Mouse (Mus musculus): ENCODE measurements around the gene Sptbn4. TPM values are rescaled to one million over a fixed set of nuclear protein-coding genes. Genes with fewer than 3 reads are reported as not detected.
"Not testable (repeated sequence)": the region's sequence is repeated elsewhere in the genome, so short reads cannot be mapped to it uniquely, and the experiment has no call there.

Gene Sptbn4
- total RNA-seq (2015; ENCODE audit: low replicate concordance) (0.42 TPM in 1 of 2 replicates, not detected in the other), total RNA-seq (2017; ENCODE audit: low replicate concordance) (0.17 and 0.28 TPM in 2 replicates)

DNA sequence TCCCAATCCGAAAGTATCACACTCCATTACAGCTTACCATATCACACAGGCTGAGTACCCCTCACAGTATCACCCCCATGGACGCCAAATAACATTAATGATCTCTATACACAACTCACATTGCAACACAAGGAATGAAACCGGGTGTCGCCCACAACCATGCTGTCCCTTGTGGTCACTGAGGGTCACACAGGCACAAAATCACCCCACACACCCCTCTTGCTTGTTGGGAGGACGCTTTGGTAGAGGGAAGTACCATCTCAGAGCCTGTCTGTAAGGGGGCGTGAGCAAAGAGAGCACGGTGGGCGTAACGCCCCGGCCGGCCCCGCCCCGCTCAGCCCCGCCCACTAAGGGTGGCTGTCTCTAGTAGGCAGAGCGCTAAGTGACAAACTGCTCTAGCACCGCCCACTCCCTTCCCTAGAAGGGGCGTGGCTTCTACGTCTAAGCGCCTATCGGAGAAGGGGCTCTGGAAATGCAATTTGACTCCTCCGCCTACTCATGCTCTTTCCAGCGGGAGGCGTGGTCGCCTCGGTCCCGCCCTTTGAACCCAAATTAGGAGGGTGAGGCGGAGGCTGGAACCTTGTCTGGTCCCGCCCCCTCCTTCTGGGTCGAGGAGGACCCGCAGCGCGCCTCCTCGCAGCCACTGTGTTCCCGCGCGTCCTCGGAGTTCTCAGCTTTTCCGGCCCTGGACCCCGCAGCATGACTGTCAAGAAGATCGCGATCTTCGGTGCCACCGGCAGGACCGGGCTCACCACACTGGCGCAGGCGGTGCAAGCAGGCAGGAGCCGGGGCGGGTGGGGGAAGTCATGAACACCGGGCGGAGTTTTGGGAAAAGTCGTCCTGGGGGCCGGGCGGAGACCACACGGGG lies at the start of gene Sptbn4, which contains the start of gene Blvrb:
Gene Sptbn4 (minus strand): TSS at position 268 of the 868 bp plus-strand sequence.
Gene Blvrb (plus strand): TSS at position 560 of the 868 bp plus-strand sequence.
- peak; percentile 78 for ATAC-seq (replicated peaks; ENCODE audit: low FRiP score, poor library complexity, severe bottlenecking)

DNA sequence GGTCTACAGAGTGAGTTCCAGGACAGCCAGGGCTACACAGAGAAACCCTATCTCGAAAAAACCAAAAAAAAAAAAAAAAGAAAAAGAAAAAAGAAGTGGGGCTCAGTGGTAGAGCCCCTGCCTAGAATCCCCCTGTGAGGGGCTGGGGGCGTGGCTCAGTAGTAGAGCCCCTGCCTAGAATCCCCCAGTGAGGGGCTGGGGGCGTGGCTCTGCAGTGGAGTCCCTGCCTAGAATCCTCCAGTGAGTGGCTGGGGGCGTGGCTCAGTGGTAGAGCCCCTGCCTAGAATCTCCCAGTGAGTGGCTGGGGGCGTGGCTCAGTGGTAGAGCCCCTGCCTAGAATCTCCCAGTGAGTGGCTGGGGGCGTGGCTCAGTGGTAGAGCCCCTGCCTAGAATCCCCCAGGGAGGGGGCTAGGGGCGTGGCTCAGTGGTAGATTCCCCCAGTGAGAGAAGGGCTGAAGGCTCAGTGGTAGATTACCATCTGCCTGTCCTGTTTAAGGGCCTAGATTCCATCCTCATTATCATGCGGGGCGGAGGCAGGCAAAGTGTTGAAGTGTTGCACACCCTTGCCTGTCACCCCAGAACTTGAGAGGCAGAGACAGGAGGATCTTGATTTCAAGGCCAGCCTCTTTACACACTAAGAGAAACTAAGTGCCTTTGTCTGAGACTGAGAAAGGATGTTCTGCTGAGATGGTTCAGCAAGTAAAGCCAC lies 47.3 kb upstream of the Sptbn4 start:
- not testable (repeated sequence) for ATAC-seq (replicated peaks; ENCODE audit: low FRiP score, poor library complexity, severe bottlenecking)

DNA sequence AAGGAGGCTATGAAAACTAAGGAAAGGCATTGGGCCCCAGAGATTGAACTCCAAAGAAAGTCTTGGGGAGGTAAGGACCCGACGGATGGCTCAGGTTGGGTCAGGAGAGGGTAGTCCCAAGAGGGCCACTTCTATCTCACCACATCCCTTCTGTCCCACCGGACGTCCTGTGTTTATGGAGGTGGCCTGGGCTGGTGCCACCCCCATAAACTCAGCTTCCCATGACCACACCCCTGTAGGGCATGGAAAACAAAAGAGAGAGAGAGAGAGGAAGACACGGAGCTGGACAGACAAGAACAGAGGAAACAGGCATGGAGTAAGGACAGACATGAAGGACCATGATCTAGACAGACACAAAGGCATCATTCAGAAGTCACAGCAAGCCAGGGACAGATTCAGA lies 46.0 kb upstream of the Sptbn4 start:
- no peak for ATAC-seq (replicated peaks; ENCODE audit: low FRiP score, poor library complexity, severe bottlenecking)

DNA sequence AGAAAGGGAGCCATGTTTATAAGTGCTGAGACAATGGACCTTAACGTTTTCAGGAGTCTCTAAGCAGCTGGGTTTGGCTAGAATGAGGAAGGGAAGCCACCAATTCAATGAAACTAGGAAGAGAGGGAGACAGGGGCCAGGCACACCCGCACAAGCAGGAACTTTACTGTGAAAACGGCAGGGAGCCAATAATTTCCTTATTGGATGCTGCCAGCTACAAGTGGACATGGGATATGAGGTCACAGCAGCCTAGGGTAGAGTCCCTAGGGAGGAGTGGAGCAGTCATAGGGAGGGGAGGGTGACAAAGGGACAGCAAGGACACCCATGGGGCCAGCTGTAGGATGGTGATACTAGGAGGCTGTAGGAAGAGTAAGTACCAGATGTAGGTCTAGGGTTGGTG lies 45.5 kb upstream of the Sptbn4 start:
- no peak for ATAC-seq (replicated peaks; ENCODE audit: low FRiP score, poor library complexity, severe bottlenecking)

DNA sequence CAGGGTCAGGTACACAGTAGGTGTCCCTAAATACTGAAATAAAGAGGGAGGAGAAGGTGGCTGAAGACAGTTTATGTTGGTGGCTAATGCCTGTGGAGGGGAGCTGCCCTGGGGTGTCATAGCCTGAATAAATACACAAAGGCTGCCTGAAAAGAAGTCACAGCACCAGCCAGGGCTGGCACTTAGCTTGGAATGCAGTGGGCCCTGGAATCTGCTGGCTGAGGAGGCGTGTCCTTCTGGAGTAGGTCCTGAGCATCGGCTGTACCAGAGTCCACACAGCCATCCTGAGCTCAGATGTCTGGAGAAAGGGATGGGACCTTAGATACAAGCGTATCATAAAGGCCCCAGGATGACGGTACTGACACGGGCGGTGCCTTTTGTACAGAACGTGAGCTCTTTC lies 44.4 kb upstream of the Sptbn4 start:
- no peak for ATAC-seq (replicated peaks; ENCODE audit: low FRiP score, poor library complexity, severe bottlenecking)

DNA sequence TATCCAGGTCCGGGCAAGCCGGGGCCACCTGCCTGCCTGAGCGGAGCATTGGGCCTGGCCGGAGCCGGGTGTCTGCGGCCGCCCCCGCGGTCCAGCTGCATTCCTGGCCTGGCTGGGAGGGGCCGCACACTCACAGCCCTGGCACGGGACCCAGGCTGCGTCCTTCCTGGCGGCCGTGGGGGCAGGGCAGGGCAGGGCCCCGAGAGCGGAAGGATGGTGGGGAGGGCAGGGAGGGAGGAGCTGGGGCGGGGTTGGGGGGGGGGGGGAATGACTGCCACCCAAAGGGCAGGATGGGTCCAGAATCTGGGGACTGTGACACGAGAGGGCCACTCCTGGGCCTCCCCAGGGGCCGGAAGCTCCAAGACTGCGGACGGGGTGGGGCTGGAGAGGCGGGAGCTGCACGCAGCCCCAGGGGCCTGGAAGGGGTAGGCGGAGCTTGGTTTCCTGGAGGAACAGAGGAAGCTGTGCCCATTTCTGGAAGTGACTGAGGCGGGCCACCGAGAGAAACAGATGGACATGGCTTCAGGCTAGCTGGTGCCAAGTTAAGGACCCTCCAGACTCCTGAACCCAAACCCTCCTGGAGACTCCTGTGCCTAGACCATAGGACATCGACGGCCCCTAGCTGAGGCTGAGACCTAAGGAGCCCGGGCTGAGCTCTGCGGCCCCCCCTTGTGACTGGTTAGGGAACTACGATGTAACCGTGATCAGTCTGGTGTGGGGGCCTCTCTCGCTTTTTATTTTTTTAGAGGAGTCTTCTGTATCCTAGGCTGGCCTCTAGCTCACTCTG lies 43.2 kb upstream of the Sptbn4 start:
- ATAC-seq (replicated peaks; ENCODE audit: low FRiP score, poor library complexity, severe bottlenecking) = peak; percentile 70

DNA sequence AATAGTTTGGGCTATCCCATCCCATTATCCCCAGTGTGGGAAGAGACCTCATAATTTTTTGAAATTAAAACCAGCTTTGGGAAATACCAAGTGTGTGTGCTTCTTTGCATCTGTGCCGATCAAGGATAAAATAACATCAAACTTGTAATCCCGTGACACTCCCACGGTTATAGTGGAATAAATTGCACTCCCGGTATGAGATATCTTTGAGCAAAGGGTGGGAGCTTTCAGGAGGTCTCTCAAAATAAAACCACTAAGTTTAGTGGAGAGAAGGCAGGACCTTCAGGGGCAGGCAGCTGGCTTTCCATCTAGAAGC lies 42.7 kb upstream of the Sptbn4 start:
- no peak for ATAC-seq (replicated peaks; ENCODE audit: low FRiP score, poor library complexity, severe bottlenecking)

DNA sequence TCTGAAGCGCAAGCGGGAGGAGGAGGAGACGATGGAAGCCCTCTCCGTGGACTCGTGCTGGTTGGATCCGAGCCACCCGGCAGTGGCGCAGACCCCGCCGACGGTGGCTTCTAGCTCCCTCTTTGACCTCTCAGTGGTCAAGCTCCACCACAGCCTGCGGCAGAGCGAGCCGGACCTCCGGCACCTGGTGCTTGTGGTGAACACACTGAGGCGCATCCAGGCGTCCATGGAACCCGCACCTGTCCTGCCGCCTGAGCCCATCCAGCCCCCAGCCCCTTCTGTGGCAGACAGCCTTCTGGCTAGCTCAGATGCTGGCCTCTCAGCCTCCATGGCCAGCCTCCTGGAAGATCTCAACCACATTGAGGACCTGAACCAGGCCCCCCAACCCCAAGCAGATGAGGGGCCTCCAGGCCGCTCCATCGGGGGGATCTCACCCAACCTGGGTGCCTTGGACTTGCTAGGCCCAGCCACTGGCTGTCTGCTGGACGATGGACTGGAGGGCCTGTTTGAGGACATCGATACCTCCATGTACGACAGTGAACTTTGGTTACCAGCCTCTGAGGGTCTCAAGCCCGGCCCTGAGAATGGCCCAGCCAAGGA lies 41.9 kb upstream of the Sptbn4 start:
- ATAC-seq (replicated peaks; ENCODE audit: low FRiP score, poor library complexity, severe bottlenecking) = no peak

DNA sequence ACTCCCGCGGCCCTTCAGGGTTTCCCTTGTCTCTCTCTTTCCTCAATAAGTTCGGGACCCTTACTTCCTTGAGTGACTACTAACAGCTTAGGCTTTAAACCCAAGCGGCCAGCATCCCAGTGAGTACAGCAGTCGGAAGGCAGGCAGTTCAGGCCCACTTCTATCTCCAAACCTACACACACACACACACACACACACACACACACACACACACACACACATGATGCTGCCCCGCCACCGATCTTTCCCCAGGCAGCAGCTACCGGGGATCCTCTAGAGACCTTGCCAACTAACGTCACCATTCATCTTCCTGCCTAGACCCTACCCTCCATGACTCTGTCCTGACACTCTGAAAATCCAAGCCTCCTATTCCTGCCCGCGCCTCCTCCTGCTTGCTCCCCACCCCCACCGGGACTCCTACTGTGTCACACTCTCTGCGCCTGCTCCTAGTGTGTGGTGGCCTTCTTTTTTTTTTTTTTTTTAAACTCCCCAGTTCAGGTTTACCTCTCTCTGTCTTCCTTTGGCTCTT lies 40.3 kb upstream of the Sptbn4 start:
- ATAC-seq (replicated peaks; ENCODE audit: low FRiP score, poor library complexity, severe bottlenecking) = no peak

DNA sequence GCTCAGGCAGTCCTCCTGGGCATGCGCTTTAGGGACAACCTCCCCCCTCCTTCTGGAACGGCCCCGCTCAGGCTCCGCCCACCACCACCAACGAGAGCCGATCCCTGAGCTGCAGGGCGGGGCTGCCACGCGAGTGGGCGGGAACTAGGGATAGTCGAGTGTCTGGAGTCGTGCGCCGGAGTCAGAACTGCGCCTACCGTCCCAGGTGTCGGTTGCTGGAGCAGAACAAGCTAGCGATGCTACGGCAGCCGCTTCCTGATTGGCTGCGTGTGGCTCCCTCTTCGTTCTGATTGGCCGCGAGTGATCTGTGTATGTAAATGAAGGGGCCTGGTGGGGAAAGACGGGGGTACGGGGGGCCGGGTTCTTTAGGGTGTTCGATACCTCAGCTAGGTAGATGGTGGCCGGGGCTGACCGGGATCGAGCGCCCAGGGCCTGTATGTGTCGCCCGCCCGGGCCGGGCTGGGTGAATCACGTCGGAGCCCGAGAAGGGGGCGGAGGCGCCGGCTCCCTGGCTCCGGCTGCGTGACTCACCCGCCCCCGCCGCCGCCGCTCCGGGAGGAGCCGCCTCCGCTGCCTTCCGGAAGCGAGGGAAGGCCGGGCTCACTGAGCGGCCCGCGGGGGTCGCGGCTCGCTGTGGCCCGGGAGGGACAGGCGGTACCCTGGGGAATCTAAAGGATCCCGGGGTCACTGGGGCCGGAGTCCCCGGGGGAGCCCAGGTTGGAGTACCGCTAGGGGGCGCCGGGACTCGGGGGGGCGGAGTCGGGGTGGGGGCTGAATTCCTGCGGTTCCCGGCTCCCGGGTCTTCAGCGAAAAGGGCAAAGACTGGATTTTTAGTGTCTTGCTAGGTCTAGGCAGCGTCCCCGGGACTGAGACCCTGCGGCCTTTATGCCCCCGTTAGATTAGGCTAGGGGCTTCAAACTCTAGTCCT lies 39.5 kb upstream of the Sptbn4 start, which contains the start of gene Sertad1:
Gene Sertad1 (plus strand): TSS at position 141 of the 928 bp plus-strand sequence.
- ATAC-seq (replicated peaks; ENCODE audit: low FRiP score, poor library complexity, severe bottlenecking) = peak; percentile 79

DNA sequence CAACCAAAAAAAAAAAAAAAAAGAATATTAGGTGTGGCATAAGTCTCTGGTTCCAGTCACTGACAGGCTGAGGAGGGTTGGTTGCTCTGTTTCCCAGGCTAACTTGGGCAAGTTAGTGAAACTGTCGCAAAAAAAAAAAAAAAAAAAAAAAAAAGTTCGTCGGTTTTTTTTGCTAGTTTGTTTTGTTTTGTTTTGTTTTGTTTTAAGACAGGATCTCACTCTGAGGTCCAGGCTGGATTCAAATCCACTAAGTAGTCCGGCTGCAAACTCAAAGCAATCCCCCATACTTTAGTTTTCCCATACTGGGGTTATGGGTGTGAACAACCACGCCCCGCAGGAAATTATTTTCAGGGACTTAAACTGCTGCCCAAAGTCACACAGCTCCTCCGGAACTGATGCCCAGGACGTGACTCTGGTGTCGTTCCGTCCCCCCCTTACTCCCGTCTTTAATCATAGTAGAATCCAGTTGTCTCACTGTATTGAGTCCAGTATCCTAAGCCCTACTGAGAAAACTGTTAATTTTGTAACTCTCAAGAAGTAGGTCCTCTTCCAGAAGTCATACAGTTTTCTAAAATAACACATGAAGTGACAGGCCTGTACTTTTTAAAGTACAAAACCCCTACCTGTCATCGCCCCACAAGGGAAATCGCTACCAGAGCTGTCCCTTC lies 38.8 kb upstream of the Sptbn4 start:
- ATAC-seq (replicated peaks; ENCODE audit: low FRiP score, poor library complexity, severe bottlenecking) = 0 out of 2 replicates have a peak, but pooled peaks have one; percentile 5

DNA sequence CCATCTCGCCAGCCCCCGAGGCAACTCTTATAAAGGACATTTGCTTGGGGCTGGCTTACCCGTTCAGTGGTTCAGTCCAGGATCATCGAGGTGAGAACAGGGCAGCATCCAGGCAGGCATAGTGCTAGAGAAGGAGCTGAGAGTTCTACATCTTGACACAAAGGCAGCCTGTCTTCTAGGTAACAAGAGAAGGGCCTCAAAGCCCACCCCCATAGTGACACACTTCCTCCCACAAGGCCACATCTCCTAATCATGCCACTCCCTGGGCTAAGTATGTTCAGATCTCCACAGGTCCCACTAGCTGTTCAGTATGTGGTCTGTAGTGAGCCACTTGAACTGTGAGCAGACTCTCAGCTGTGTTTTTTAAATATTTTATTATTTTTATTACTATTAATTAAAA lies 36.4 kb upstream of the Sptbn4 start:
- ATAC-seq (replicated peaks; ENCODE audit: low FRiP score, poor library complexity, severe bottlenecking) = no peak

DNA sequence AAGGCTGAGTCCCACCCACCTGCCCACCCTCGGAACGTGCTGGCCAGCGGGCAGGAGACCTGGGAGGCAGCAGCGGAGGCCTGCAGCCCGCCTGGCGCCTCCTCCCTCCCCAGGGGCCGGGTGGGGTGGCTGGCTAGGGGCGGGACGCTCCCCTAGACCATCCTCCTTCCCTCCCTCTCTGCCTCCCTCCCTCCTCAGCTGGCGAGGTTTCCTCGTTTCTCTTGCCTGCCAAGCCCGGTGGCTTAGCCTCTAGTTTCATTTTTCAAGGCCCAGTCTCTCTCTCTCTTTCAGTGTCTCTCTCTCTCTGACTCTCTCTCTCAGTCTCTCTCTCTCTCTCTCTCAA lies 34.1 kb upstream of the Sptbn4 start:
- peak; percentile 92 for ATAC-seq (replicated peaks; ENCODE audit: low FRiP score, poor library complexity, severe bottlenecking)

DNA sequence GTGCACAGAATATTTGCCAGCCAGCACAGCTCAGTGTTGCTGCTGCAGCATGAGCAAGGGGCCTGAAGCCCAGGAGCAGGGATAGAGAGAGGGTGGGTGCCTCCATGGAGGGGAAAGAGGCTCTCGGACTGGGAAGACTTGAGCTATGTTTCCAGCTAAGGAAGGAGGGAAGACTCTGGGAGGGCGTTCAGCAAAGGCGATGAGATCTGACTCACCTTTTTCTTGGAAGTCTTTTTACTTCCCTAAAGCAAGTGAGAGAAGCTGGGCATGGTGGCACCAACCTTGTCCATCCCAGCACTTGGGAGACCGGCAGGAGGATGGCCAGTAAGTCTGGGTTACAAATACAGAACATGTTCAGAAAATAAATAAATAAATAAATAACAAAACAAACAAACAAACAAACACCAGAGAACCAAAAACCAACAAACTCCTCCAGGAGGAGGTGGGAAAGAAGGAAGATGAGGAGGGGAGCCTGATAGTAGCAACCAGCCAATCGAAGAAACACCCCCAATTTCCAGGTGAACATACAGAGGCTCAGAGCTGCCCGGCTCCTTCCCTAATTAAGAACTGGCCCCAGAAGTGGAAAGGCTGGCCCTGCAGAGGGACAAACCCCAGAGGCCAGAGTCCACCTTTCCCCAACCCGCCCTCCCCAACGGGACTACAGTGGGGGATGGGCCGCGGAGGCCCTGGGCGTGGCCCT lies 33.6 kb upstream of the Sptbn4 start:
- ATAC-seq (replicated peaks; ENCODE audit: low FRiP score, poor library complexity, severe bottlenecking) = no peak

DNA sequence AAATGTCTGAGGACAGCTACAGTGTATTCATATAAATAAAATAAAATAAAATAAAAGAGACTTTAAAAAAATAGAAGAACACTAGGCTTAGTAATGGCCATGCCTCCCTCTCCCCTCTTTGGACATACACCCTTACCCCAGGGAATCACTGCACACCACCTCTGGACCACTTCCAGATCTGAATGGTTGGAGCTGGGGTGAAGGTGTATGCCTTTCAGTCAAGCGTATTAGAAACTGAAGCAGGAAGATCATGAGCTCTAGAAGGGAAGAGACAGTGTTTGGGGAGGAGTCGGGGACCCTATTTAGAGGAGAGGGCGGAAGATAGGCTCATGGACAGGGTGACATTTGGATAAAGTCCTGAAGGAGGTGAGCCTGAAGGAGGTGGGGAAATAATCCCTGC lies 33.0 kb upstream of the Sptbn4 start:
- ATAC-seq (replicated peaks; ENCODE audit: low FRiP score, poor library complexity, severe bottlenecking) = no peak

DNA sequence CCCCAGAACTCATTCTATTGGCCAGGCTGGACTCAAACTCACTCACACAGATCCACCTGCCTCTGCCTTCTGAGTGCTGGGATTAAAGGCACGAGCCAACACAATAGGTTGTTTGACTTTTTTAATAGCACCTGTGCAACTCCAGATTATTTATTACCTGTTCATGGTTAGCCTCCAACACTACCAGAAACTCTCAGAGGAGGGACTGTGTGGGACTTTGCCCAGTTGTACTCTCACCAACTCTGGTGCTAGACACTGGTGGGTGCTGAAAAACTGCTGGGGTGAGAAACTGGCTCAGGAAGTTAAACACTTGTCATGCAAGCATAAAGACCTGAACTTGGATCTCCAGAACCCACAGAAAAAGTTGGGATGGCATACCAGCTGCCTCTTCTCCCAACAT lies 32.3 kb upstream of the Sptbn4 start:
- no peak for ATAC-seq (replicated peaks; ENCODE audit: low FRiP score, poor library complexity, severe bottlenecking)

DNA sequence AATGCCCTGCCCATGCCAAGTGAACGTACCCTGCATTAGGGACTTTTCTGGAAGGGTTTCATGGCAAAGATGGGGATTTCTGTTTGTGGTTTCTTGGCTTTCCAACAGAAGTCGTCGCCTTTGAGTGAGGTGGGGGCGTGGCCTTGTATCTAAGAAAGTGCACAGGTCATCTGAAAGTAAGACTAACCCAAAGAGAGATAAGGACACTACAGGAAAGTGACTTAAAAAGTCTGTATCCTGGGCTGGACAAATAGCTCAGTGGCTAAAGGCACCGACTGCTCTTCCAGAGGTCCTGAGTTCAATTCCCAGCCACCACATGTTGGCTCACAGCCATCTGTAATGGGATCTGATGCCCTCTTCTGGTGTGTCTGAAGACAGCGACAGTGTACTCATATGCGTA lies 31.1 kb upstream of the Sptbn4 start:
- ATAC-seq (replicated peaks; ENCODE audit: low FRiP score, poor library complexity, severe bottlenecking) = no peak

Data from erythroblast, adult 5-6 weeks (primary cell).